Mouse (Mus musculus) forebrain, embryonic 10.5 days (tissue): ENCODE results near the gene Fut8. TPM values are rescaled to one million over a fixed set of nuclear protein-coding genes. Genes with fewer than 3 reads are reported as not detected.

ENCODE experiments used
- DNase-seq: peaks from one replicate; pipeline ENCODE4 v3.0.0-alpha.2; 2017; ENCODE audit warnings: low spot score; ENCODE audit errors: extremely low spot score
- H3K27ac ChIP-seq: fragments of 300-500 bp; sonication (generic); 2 replicates; pipeline ENCODE4 v1.5.1; 2016; ENCODE audit warnings: mild to moderate bottlenecking
- H3K27me3 ChIP-seq: fragments of 300-500 bp; sonication (generic); 2 replicates; pipeline ENCODE4 v1.6.1; 2016; ENCODE audit warnings: mild to moderate bottlenecking; ENCODE audit not compliant: poor library complexity, severe bottlenecking
- H3K36me3 ChIP-seq: fragments of 300-500 bp; sonication (generic); replicated peaks from 2 replicates; pipeline ENCODE4 v1.6.1; 2016; ENCODE audit warnings: mild to moderate bottlenecking, moderate library complexity
- H3K4me1 ChIP-seq: fragments of 300-500 bp; sonication (generic); 2 replicates; pipeline ENCODE4 v1.6.1; 2016
- H3K4me3 ChIP-seq: fragments of 300-500 bp; sonication (generic); 2 replicates; pipeline ENCODE4 v1.5.1; 2016; ENCODE audit warnings: mild to moderate bottlenecking, moderate library complexity
- H3K9me3 ChIP-seq: fragments of 300-500 bp; sonication (generic); 2 replicates; pipeline ENCODE4 v1.6.1; 2016; ENCODE audit warnings: mild to moderate bottlenecking, moderate library complexity
- WGBS: fragments of 180-500 bp; shearing (Covaris S2); methylation state at CpG from one replicate; pipeline ENCODE4 v1.1.7; 2016; 5-methylcytosine and 5-hydroxymethylcytosine counted together
- polyA plus RNA-seq: library from polyadenylated mRNA; unstranded; fragments of >200 nt; fragmentation: Nextera tagmentation; extraction: Ambion mirVana; gene quantifications from 2 replicates; pipeline ENCODE4 v1.2.1, GENCODE M21; 2016

Fut8 gene
- 29.3 and 30.3 TPM in 2 replicates for polyA plus RNA-seq

GRCm38 (mm10) chr12:77237950-77238530 lies at the start of gene Fut8:
TSS of gene Fut8 (plus strand) at chr12:77238125.
- no peaks in the 10 kb centered on the region for H3K27me3 ChIP-seq
- WGBS: under 1% methylated on average over 46 of the region's 46 CpGs

GRCm38 (mm10) chr12:77189161-77189560 lies 48.8 kb upstream of the Fut8 start:
- Histone ChIP-seq H3K27me3 (no peaks in the 10 kb centered on the region), H3K27ac (no peak overlapping the region), H3K9me3 (no peaks in the 10 kb centered on the region), H3K4me1 (peaks cover 6% of the 10 kb centered on the region; the same call in 1 of the 2 replicates), H3K4me3 (no peak overlapping the region), H3K36me3 (no peaks in the 10 kb centered on the region)
- 62% methylated on average over 4 of the region's 4 CpGs for WGBS
- DNase-seq: no peak

More at GRCm38 (mm10) chr12:77237950-77238530, at the start of gene Fut8:
- Histone ChIP-seq H3K36me3 (no peaks in the 10 kb centered on the region), H3K4me3 (peak within 1 kb of the TSS; percentile 91), H3K9me3 (no peaks in the 10 kb centered on the region), H3K27ac (peak within 1 kb of the TSS; percentile 98), H3K4me1 (peaks cover 21% of the 10 kb centered on the region)
- DNase-seq: peak; percentile 88

- Histone ChIP-seq H3K9me3 (no peaks in the 10 kb centered on the region), H3K27me3 (no peaks in the 10 kb centered on the region), H3K36me3 (no peaks in the 10 kb centered on the region), H3K27ac (no peak overlapping the region), H3K4me1 (peaks cover 6% of the 10 kb centered on the region; the same call in 1 of the 2 replicates), H3K4me3 (no peak overlapping the region)
- DNase-seq: no peak
- 92% methylated on average over 3 of the region's 3 CpGs for WGBS
Observed at GRCm38 (mm10) chr12:77189933-77190446, 47.9 kb upstream of the Fut8 start.

- no peaks in the 10 kb centered on the region for H3K36me3 ChIP-seq
- no peak for DNase-seq
- H3K27me3 ChIP-seq: no peaks in the 10 kb centered on the region
- no peak overlapping the region for H3K4me3 ChIP-seq
- no peak overlapping the region for H3K27ac ChIP-seq
- 94% methylated on average over 9 of the region's 9 CpGs for WGBS
- H3K4me1 ChIP-seq: peaks cover 6% of the 10 kb centered on the region; the same call in 1 of the 2 replicates
- H3K9me3 ChIP-seq: no peaks in the 10 kb centered on the region
Observed at GRCm38 (mm10) chr12:77191478-77192271, 46.2 kb upstream of the Fut8 start.

- H3K27ac ChIP-seq: no peak overlapping the region
- peaks cover 6% of the 10 kb centered on the region; the same call in 1 of the 2 replicates for H3K4me1 ChIP-seq
- no peaks in the 10 kb centered on the region for H3K36me3 ChIP-seq
- H3K9me3 ChIP-seq: no peaks in the 10 kb centered on the region
- 91% methylated on average over 3 of the region's 3 CpGs for WGBS
- no peak for DNase-seq
- H3K27me3 ChIP-seq: no peaks in the 10 kb centered on the region
- H3K4me3 ChIP-seq: no peak overlapping the region
Observed at GRCm38 (mm10) chr12:77192714-77193113, 45.2 kb upstream of the Fut8 start.

GRCm38 (mm10) chr12:77193225-77193716 lies 44.7 kb upstream of the Fut8 start:
- peaks cover 6% of the 10 kb centered on the region; the same call in 1 of the 2 replicates for H3K4me1 ChIP-seq
- H3K9me3 ChIP-seq: no peaks in the 10 kb centered on the region
- no peak for DNase-seq
- WGBS: 86% methylated on average over 4 of the region's 4 CpGs
- no peaks in the 10 kb centered on the region for H3K27me3 ChIP-seq
- H3K36me3 ChIP-seq: no peaks in the 10 kb centered on the region
- H3K4me3 ChIP-seq: no peak overlapping the region
- no peak overlapping the region for H3K27ac ChIP-seq

- H3K27ac ChIP-seq: no peak overlapping the region
- 67% methylated on average over 2 of the region's 2 CpGs for WGBS
- H3K9me3 ChIP-seq: no peaks in the 10 kb centered on the region
- H3K4me3 ChIP-seq: no peak overlapping the region
- no peaks in the 10 kb centered on the region for H3K27me3 ChIP-seq
- DNase-seq: no peak
- no peaks in the 10 kb centered on the region for H3K36me3 ChIP-seq
- H3K4me1 ChIP-seq: no peaks in the 10 kb centered on the region
Observed at GRCm38 (mm10) chr12:77195044-77195443, 42.9 kb upstream of the Fut8 start.

GRCm38 (mm10) chr12:77196529-77197095 lies 41.3 kb upstream of the Fut8 start:
- Histone ChIP-seq H3K4me3 (no peak overlapping the region), H3K4me1 (no peaks in the 10 kb centered on the region), H3K9me3 (no peaks in the 10 kb centered on the region), H3K36me3 (no peaks in the 10 kb centered on the region), H3K27ac (no peak overlapping the region), H3K27me3 (no peaks in the 10 kb centered on the region)
- DNase-seq: no peak
- WGBS: 94% methylated on average over 2 of the region's 2 CpGs

GRCm38 (mm10) chr12:77197121-77197599 lies 40.8 kb upstream of the Fut8 start:
- DNase-seq: no peak
- Histone ChIP-seq H3K27ac (no peak overlapping the region), H3K27me3 (no peaks in the 10 kb centered on the region), H3K9me3 (no peaks in the 10 kb centered on the region), H3K4me1 (no peaks in the 10 kb centered on the region), H3K36me3 (no peaks in the 10 kb centered on the region), H3K4me3 (no peak overlapping the region)
- WGBS: 81% methylated on average over 7 of the region's 7 CpGs

- Histone ChIP-seq H3K27ac (no peak overlapping the region), H3K36me3 (no peaks in the 10 kb centered on the region), H3K4me1 (no peaks in the 10 kb centered on the region), H3K9me3 (no peaks in the 10 kb centered on the region), H3K27me3 (no peaks in the 10 kb centered on the region), H3K4me3 (no peak overlapping the region)
- 88% methylated on average over 4 of the region's 4 CpGs for WGBS
- DNase-seq: no peak
Observed at GRCm38 (mm10) chr12:77198253-77198652, 39.7 kb upstream of the Fut8 start.

- no peak overlapping the region for H3K27ac ChIP-seq
- H3K4me1 ChIP-seq: no peaks in the 10 kb centered on the region
- no peaks in the 10 kb centered on the region for H3K36me3 ChIP-seq
- no peaks in the 10 kb centered on the region for H3K27me3 ChIP-seq
- no peak for DNase-seq
- 83% methylated on average over 10 of the region's 10 CpGs for WGBS
- no peak overlapping the region for H3K4me3 ChIP-seq
- no peaks in the 10 kb centered on the region for H3K9me3 ChIP-seq
Observed at GRCm38 (mm10) chr12:77201461-77202143, 36.3 kb upstream of the Fut8 start.

GRCm38 (mm10) chr12:77203136-77203535 lies 34.8 kb upstream of the Fut8 start:
- no peak overlapping the region for H3K4me3 ChIP-seq
- no peaks in the 10 kb centered on the region for H3K27me3 ChIP-seq
- no peaks in the 10 kb centered on the region for H3K4me1 ChIP-seq
- DNase-seq: no peak
- WGBS: 86% methylated on average over 4 of the region's 4 CpGs
- no peak overlapping the region for H3K27ac ChIP-seq
- H3K9me3 ChIP-seq: no peaks in the 10 kb centered on the region
- no peaks in the 10 kb centered on the region for H3K36me3 ChIP-seq
